Mouse (Mus musculus): ENCODE measurements around the gene Met. TPM values are rescaled to one million over a fixed set of nuclear protein-coding genes. Genes with fewer than 3 reads are reported as not detected.

Met gene
- polyA plus RNA-seq, 1 experiment: 13.0 TPM

DNA sequence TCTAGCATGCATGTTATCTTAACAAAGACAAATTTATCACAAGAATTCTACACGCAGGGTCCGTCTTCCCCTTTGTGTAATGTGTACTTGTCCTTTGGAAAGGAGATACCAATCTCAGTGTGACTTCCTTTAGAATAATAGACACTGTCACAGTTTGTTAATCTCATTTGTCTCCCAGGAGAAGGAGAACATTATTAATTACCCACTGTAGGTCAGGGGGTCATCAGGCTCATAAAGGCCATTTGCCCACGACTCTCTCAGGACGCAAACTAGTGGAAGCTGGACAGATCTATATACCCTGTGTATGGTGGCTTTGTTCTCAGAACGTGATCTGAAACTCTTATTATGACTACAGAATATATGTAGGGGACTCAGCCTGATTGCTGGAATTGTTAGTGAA lies 12.3 kb upstream of the Met start:
- no peaks in the 10 kb centered on the region for H3K9me3 ChIP-seq (replicated peaks; ENCODE audit: control insufficient read depth, insufficient read depth, low read length, poor library complexity, severe bottlenecking)
- H3K9ac ChIP-seq (ENCODE audit: low read depth, poor library complexity, severe bottlenecking): no peak overlapping the region
- H3K36me3 ChIP-seq (ENCODE audit: control insufficient read depth, insufficient read depth, low read length, poor library complexity, severe bottlenecking): no peaks in the 10 kb centered on the region
- TF ChIP-seq CTCF (IDR thresholded peaks at IDR 0.05; ENCODE audit: low read depth, low read length) (no peak), POLR2A (IDR thresholded peaks at IDR 0.05; ENCODE audit: insufficient read depth, low read length) (no peak), EP300 (IDR thresholded peaks at IDR 0.05; ENCODE audit: insufficient read depth, low read depth, low read length) (no peak)
- H3K4me3 ChIP-seq (ENCODE audit: low read depth, low read length): no peak overlapping the region
- H3K27ac ChIP-seq (ENCODE audit: insufficient read depth, low read length): no peak overlapping the region
- no peaks in the 10 kb centered on the region for H3K4me1 ChIP-seq (ENCODE audit: control insufficient read depth, insufficient read depth, low read length)
- H3K27me3 ChIP-seq (ENCODE audit: control insufficient read depth, insufficient read depth, low read length, poor library complexity, severe bottlenecking): no peaks in the 10 kb centered on the region

DNA sequence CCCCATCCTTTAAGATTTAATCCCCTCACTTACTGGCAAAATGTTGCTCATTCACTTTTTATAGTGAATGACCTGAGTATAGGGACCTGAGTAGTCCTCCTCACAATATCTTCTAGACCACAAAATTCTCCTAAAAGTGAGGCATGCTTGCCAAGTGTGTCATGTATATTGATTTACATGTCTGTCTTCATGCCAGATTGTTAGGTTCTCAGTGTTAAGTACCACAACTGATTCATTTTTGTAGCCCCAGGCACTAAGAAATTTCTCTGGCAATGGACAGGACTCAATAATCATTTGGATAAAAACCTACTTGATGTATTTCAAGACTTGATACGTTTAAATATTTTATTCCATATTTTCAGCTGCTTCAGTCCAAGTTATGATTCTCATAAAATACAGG lies 8.5 kb upstream of the Met start:
- Histone ChIP-seq H3K9ac (ENCODE audit: low read depth, poor library complexity, severe bottlenecking) (no peak overlapping the region), H3K27me3 (ENCODE audit: control insufficient read depth, insufficient read depth, low read length, poor library complexity, severe bottlenecking) (no peaks in the 10 kb centered on the region; the same call in 1 of the 2 replicates), H3K36me3 (ENCODE audit: control insufficient read depth, insufficient read depth, low read length, poor library complexity, severe bottlenecking) (no peaks in the 10 kb centered on the region), H3K4me3 (ENCODE audit: low read depth, low read length) (no peak overlapping the region), H3K27ac (ENCODE audit: insufficient read depth, low read length) (no peak overlapping the region), H3K4me1 (ENCODE audit: control insufficient read depth, insufficient read depth, low read length) (no peaks in the 10 kb centered on the region), H3K9me3 (replicated peaks; ENCODE audit: control insufficient read depth, insufficient read depth, low read length, poor library complexity, severe bottlenecking) (no peaks in the 10 kb centered on the region)
- TF ChIP-seq POLR2A (IDR thresholded peaks at IDR 0.05; ENCODE audit: insufficient read depth, low read length) (no peak), CTCF (IDR thresholded peaks at IDR 0.05; ENCODE audit: low read depth, low read length) (no peak), EP300 (IDR thresholded peaks at IDR 0.05; ENCODE audit: insufficient read depth, low read depth, low read length) (no peak)

DNA sequence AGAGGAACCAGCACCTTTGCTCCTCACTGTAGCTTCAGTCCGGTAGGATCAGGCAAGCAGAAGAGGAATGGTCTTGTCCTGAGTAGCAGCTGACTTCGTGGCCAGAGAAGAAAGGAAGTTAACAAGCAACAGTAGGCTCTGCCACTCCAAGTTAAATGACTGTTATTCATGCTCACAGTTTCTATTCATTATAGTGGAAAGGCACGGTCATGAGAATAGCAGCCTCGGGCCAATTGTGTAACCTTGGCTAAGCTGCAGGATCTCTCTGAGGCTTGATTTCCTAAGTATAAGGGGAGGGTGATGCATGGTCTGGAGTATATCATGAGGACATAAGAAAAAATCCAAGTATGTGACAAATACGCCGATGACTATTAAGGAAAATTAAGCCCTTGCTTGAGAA lies 4.0 kb upstream of the Met start:
- Histone ChIP-seq H3K9me3 (replicated peaks; ENCODE audit: control insufficient read depth, insufficient read depth, low read length, poor library complexity, severe bottlenecking) (no peaks in the 10 kb centered on the region), H3K27ac (ENCODE audit: insufficient read depth, low read length) (no peak overlapping the region), H3K27me3 (ENCODE audit: control insufficient read depth, insufficient read depth, low read length, poor library complexity, severe bottlenecking) (peaks cover 2% of the 10 kb centered on the region; the same call in 1 of the 2 replicates), H3K4me3 (ENCODE audit: low read depth, low read length) (no peak overlapping the region), H3K4me1 (ENCODE audit: control insufficient read depth, insufficient read depth, low read length) (no peaks in the 10 kb centered on the region), H3K36me3 (ENCODE audit: control insufficient read depth, insufficient read depth, low read length, poor library complexity, severe bottlenecking) (no peaks in the 10 kb centered on the region), H3K9ac (ENCODE audit: low read depth, poor library complexity, severe bottlenecking) (no peak overlapping the region)
- TF ChIP-seq EP300 (IDR thresholded peaks at IDR 0.05; ENCODE audit: insufficient read depth, low read depth, low read length): no peak

DNA sequence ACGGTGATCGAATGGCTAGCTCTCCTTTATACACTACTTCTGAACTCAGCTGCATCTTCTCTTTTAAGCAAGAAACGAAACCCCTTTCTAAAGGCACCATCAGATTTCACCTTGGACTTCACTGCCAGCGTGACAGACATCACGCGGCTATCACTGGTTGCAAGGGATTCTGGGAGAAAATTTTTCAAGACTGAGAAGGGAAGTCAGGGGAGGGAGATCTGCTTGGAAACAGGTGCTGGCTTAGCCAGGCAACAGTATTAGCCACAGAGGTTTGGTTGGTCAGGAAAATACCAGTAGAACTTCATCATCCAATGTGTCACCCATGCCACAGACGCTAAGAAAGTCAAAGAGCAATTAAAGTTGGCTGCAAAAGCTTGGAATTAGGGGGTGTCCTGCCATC lies 2.2 kb upstream of the Met start:
- peaks cover 12% of the 10 kb centered on the region for H3K27me3 ChIP-seq (ENCODE audit: control insufficient read depth, insufficient read depth, low read length, poor library complexity, severe bottlenecking)
- no peak overlapping the region for H3K4me3 ChIP-seq (ENCODE audit: low read depth, low read length)

DNA sequence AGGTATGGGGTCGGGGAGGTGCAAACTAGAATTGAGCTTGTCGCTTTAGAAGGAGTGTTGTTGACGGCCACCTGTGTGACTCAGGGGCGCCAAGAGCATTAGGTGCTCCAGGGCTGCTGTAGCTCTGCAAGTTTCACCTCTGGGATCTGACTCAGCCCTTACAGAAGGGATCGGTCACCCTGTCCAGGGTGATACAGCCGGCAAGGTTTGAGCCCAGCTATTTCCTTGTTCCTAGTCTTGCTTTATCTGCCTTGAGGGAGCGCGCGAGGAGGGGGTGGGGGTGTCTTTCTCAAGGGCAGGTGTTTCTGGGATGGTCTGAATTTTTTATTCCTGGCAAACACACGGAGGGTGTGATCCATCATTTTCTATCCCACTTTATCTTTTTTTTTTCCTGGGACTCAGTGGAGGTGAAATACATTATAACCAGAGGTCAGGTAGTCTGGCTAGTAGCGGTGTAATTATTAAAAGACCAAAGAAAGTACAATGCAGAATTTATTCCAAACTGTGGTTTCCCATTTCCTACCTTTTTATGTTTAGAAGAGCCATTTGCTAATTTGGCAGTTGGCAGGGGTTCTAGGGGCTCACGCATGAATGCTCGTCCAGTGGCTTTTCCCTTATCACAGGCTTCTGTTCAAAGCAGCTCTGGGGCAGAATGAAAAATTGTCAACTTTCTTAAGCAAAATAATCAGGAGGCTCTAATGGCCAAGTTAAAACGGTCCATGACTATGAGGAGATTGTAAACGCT lies 853 bp downstream of the Met start:
- Histone ChIP-seq H3K36me3 (ENCODE audit: control insufficient read depth, insufficient read depth, low read length, poor library complexity, severe bottlenecking) (no peaks in the 10 kb centered on the region), H3K27ac (ENCODE audit: insufficient read depth, low read length) (no peak overlapping the region), H3K9ac (ENCODE audit: low read depth, poor library complexity, severe bottlenecking) (peak overlapping the region; percentile 61), H3K9me3 (replicated peaks; ENCODE audit: control insufficient read depth, insufficient read depth, low read length, poor library complexity, severe bottlenecking) (no peaks in the 10 kb centered on the region), H3K4me1 (ENCODE audit: control insufficient read depth, insufficient read depth, low read length) (no peaks in the 10 kb centered on the region), H3K27me3 (ENCODE audit: control insufficient read depth, insufficient read depth, low read length, poor library complexity, severe bottlenecking) (peaks cover 12% of the 10 kb centered on the region), H3K4me3 (ENCODE audit: low read depth, low read length) (peak overlapping the region; percentile 89)
- TF ChIP-seq CTCF (IDR thresholded peaks at IDR 0.05; ENCODE audit: low read depth, low read length) (no peak), POLR2A (IDR thresholded peaks at IDR 0.05; ENCODE audit: insufficient read depth, low read length) (no peak), EP300 (IDR thresholded peaks at IDR 0.05; ENCODE audit: insufficient read depth, low read depth, low read length) (no peak)

More for the DNA sequence above, 2.2 kb upstream of the Met start:
- Histone ChIP-seq H3K27ac (ENCODE audit: insufficient read depth, low read length) (no peak overlapping the region), H3K9me3 (replicated peaks; ENCODE audit: control insufficient read depth, insufficient read depth, low read length, poor library complexity, severe bottlenecking) (no peaks in the 10 kb centered on the region), H3K9ac (ENCODE audit: low read depth, poor library complexity, severe bottlenecking) (no peak overlapping the region), H3K4me1 (ENCODE audit: control insufficient read depth, insufficient read depth, low read length) (no peaks in the 10 kb centered on the region), H3K36me3 (ENCODE audit: control insufficient read depth, insufficient read depth, low read length, poor library complexity, severe bottlenecking) (no peaks in the 10 kb centered on the region)
- no peak for TF ChIP-seq EP300 (IDR thresholded peaks at IDR 0.05; ENCODE audit: insufficient read depth, low read depth, low read length)
- no peak for TF ChIP-seq CTCF (IDR thresholded peaks at IDR 0.05; ENCODE audit: low read depth, low read length)
- TF ChIP-seq POLR2A (IDR thresholded peaks at IDR 0.05; ENCODE audit: insufficient read depth, low read length): no peak

DNA sequence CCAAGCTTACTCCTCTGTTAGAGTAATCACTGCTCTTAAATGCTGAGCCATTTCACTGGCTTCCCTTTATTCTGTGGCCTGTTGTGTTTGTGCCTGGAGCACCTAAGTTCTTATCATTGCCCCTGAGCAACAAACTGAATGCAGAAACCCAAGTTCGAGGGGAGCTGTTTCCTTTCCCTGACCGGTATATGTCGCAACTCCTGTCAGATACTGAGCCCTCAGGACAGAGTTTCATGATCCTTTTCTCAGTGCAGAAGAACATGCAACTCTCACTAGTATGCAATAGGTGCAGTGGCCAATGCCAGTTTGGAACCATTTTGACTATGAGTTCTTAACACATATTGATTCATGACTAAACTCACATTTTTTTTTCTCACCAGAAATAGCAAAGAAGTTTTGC lies 2.9 kb downstream of the Met start:
- Histone ChIP-seq H3K27ac (ENCODE audit: insufficient read depth, low read length) (no peak overlapping the region), H3K27me3 (ENCODE audit: control insufficient read depth, insufficient read depth, low read length, poor library complexity, severe bottlenecking) (peaks cover 12% of the 10 kb centered on the region), H3K9me3 (replicated peaks; ENCODE audit: control insufficient read depth, insufficient read depth, low read length, poor library complexity, severe bottlenecking) (no peaks in the 10 kb centered on the region), H3K4me3 (ENCODE audit: low read depth, low read length) (no peak overlapping the region), H3K4me1 (ENCODE audit: control insufficient read depth, insufficient read depth, low read length) (no peaks in the 10 kb centered on the region), H3K9ac (ENCODE audit: low read depth, poor library complexity, severe bottlenecking) (no peak overlapping the region), H3K36me3 (ENCODE audit: control insufficient read depth, insufficient read depth, low read length, poor library complexity, severe bottlenecking) (no peaks in the 10 kb centered on the region)
- TF ChIP-seq POLR2A (IDR thresholded peaks at IDR 0.05; ENCODE audit: insufficient read depth, low read length): no peak
- TF ChIP-seq EP300 (IDR thresholded peaks at IDR 0.05; ENCODE audit: insufficient read depth, low read depth, low read length): no peak
- TF ChIP-seq CTCF (IDR thresholded peaks at IDR 0.05; ENCODE audit: low read depth, low read length): no peak

All from ES-Bruce4 (cell line).